Mouse (Mus musculus): ENCODE results near the gene Opcml. TPM values are rescaled to one million over a fixed set of nuclear protein-coding genes. Genes with fewer than 3 reads are reported as not detected.

Opcml gene
- polyA plus RNA-seq, 1 experiment from 2014 or later = not detected

GRCm38 (mm10) chr9:28225824-28226569 lies 435.4 kb downstream of the Opcml start:
- DNase-seq (ENCODE audit: low read depth, low spot score) (no peak), ATAC-seq (no peak)
- ChIA-PET POLR2A (no interaction called here), CTCF (no interaction called here)
- TF ChIP-seq CTCF (IDR thresholded peaks at IDR 0.05) = no peak
- H3K27me3 ChIP-seq = peaks cover 49% of the 10 kb centered on the region
- in situ Hi-C loops (cut with MboI; ENCODE audit: low pct_unique_long_range_greater_than_20kb) = no loop called here

DNA sequence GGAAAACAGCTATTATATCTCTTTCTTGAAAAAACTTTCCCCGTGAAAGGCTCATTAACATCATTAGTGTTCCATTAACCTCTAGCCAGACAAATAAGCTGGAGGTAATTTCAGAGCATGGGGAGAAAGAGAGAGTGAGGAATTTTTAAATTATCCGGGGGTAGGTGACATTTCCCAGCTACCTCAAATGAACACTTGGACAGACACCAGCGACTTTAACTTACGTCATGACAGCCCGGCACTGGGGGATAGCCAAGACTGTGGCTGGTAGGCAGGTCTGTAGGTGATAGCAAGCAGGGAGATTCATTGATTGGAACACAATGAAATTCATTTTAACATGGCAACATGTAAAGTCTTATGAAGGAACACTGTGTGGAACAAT lies 436.0 kb downstream of the Opcml start:
- POLR2A ChIA-PET = interaction anchor here (0.6 kb wide), 1 partner anchor 321 kb away, joined by 3 read pairs; no protein-coding TSS in a partner anchor
- ATAC-seq = no peak
- no peak for DNase-seq (ENCODE audit: low read depth, low spot score)
- TF ChIP-seq CTCF (IDR thresholded peaks at IDR 0.05) = no peak
- in situ Hi-C loops (cut with MboI; ENCODE audit: low pct_unique_long_range_greater_than_20kb) = no loop called here
- peaks cover 49% of the 10 kb centered on the region for H3K27me3 ChIP-seq
- CTCF ChIA-PET = no interaction called here

- in situ Hi-C loops (cut with MboI; ENCODE audit: low pct_unique_long_range_greater_than_20kb) = no loop called here
- H3K27me3 ChIP-seq = peaks cover 46% of the 10 kb centered on the region
- ATAC-seq = no peak
- CTCF ChIA-PET = no interaction called here
- no peak for DNase-seq (ENCODE audit: low read depth, low spot score)
- TF ChIP-seq CTCF (IDR thresholded peaks at IDR 0.05) = no peak
- POLR2A ChIA-PET = no interaction called here
Observed at GRCm38 (mm10) chr9:28238450-28238849, 447.9 kb downstream of the Opcml start.

DNA sequence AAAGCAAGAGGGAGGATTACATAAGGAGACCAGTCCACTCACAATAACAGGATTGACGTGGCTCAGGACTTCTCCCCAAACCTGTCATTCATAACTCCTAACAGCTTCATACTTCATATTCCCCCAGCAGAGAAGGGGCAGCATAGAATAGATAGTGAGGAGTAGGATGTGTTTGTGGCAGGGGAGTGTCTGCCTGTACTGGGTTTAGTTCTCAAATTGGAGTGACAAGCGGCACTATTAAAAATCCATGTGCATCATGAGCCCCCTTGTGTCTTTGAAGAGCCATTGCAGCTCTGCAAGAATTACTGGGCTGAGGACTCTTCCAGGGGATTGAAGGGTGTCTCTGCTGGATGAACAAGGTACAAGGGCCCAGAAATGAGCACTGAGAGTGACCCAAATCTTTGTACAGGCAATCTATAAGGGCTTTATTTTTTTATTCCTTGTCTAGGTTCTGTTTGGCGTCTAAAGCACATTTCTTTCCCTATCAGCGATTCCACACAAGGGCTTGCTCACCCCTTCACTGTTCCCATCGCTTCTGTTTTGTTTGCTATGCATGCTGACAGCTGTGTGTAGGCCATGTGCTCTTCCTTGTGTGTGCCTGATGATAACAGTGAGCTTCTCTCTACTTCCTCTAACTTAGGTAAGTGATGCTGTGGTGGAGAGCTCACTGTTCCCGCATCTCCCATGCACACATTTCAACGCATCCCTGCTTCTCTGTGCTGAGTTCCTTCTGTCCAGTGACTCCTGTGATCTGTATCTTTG lies 457.3 kb downstream of the Opcml start:
- DNase-seq (ENCODE audit: low read depth, low spot score) (no peak), ATAC-seq (no peak)
- in situ Hi-C loops (cut with MboI; ENCODE audit: low pct_unique_long_range_greater_than_20kb) = loop anchor here (5.0 kb wide), 1 partner anchor 836 kb away; no protein-coding TSS in a partner anchor
- H3K27me3 ChIP-seq = peaks cover 27% of the 10 kb centered on the region
- ChIA-PET POLR2A (no interaction called here), CTCF (interaction anchor here (1.0 to 2.7 kb wide), 3 partner anchors 10 to 836 kb away, joined by 3 to 11 read pairs (median 4); no protein-coding TSS in a partner anchor)
- peak; percentile 69 for TF ChIP-seq CTCF (IDR thresholded peaks at IDR 0.05)

DNA sequence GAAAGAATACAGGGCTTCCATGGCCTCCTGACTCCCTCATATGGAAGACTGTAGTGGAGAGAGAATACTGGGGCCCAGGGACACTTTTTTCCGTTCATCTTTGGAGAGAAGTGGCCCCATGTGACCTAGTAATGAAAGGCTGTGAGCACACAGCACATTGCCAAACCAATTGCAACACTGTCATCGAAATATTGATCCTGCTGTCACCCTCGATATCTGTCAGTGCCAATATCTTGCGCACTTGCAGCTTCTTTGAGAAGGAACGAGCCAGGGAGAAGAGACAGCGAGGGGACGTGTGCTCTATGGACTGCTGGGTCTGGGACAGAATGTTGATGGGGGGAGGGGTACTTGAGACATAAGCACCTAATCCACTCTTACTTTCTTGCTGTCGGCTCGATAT lies 460.8 kb downstream of the Opcml start:
- POLR2A ChIA-PET = no interaction called here
- in situ Hi-C loops (cut with MboI; ENCODE audit: low pct_unique_long_range_greater_than_20kb) = no loop called here
- TF ChIP-seq CTCF (IDR thresholded peaks at IDR 0.05) = no peak
- CTCF ChIA-PET = no interaction called here
- peaks cover 31% of the 10 kb centered on the region for H3K27me3 ChIP-seq
- ATAC-seq (no peak), DNase-seq (ENCODE audit: low read depth, low spot score) (no peak)

DNA sequence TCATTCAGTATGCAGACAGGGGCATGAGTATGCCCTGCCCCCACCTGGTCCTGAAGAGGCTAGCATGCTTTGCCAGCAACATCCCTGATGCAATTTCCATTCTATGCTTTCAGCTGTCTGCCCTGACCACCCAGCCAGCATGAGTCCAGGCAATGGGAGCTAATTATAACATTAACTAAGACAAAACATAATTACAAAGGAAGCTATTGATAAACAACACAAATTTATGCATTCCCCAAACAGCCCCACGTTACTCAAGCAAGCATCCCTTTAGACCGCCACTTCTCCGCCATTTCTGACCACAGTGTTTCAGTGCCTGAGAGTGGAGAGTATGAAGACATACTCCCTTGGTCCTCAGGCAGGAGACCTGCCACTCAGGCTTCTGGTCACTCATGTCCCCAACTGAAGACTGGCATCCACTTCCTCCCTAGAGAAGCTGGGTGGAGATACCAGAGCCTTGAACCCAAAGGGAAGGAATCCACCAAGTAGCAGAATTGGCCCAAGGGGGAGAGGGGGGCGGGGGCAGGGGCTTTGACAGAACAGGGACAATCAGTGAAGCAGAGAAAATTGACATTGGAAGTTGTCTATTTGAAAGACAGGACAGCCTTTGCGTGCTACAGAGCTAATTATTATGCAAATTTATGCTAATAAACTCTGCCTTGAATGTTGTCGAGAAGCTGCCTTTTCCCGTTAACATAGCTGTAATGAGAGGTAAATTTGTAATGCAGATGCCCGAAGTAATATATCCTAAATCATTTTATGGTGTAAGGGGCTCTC lies 464.7 kb downstream of the Opcml start:
- ATAC-seq (no peak), DNase-seq (ENCODE audit: low read depth, low spot score) (no peak)
- H3K27me3 ChIP-seq = peaks cover 35% of the 10 kb centered on the region
- CTCF ChIA-PET = interaction anchor here (1.2 kb wide), 2 partner anchors 15 to 1388 kb away, joined by 3 read pairs; no protein-coding TSS in a partner anchor
- TF ChIP-seq CTCF (IDR thresholded peaks at IDR 0.05) = no peak
- in situ Hi-C loops (cut with MboI; ENCODE audit: low pct_unique_long_range_greater_than_20kb) = no loop called here
- POLR2A ChIA-PET = no interaction called here

DNA sequence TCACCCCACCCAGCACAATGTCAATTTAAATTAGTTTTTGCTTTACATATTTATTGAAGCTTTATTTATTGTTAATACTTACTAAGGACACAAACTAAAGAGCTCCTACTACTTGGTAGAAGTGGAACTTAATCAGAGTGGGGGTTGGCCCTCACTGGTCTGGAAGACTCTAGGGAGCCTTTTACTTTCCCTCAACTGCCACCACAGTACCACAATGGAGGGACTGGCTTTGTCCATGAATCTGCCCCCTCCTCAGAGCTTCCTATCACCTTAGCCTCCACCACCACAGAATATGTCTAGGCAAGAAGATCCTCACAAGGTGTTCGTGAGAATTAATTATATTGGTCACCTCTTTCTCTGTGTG lies 465.3 kb downstream of the Opcml start:
- no peak for TF ChIP-seq CTCF (IDR thresholded peaks at IDR 0.05)
- ATAC-seq (no peak), DNase-seq (ENCODE audit: low read depth, low spot score) (no peak)
- H3K27me3 ChIP-seq = peaks cover 33% of the 10 kb centered on the region
- POLR2A ChIA-PET = no interaction called here
- CTCF ChIA-PET = interaction anchor here (1.2 kb wide), 1 partner anchor 1387 kb away, joined by 3 read pairs; no protein-coding TSS in a partner anchor
- in situ Hi-C loops (cut with MboI; ENCODE audit: low pct_unique_long_range_greater_than_20kb) = no loop called here

- in situ Hi-C loops (cut with MboI; ENCODE audit: low pct_unique_long_range_greater_than_20kb) = loop anchor here (5.0 to 10.0 kb wide), 2 partner anchors 1194 to 1391 kb away; no protein-coding TSS in a partner anchor
- peak; percentile 76 for TF ChIP-seq CTCF (IDR thresholded peaks at IDR 0.05)
- no peak for DNase-seq (ENCODE audit: low read depth, low spot score)
- no peak for ATAC-seq
- POLR2A ChIA-PET = no interaction called here
- CTCF ChIA-PET = interaction anchor here (0.7 to 1.3 kb wide), 4 partner anchors 490 to 1383 kb away, joined by 3 read pairs; no protein-coding TSS in a partner anchor
- peaks cover 25% of the 10 kb centered on the region for H3K27me3 ChIP-seq
Observed at GRCm38 (mm10) chr9:28261078-28261753, 470.6 kb downstream of the Opcml start.

- TF ChIP-seq CTCF (IDR thresholded peaks at IDR 0.05) = no peak
- CTCF ChIA-PET = interaction anchor here (0.7 to 1.3 kb wide), 3 partner anchors 490 to 1382 kb away, joined by 3 read pairs; no protein-coding TSS in a partner anchor
- POLR2A ChIA-PET = no interaction called here
- in situ Hi-C loops (cut with MboI; ENCODE audit: low pct_unique_long_range_greater_than_20kb) = loop anchor here (5.0 to 10.0 kb wide), 2 partner anchors 1193 to 1390 kb away; no protein-coding TSS in a partner anchor
- H3K27me3 ChIP-seq = peaks cover 25% of the 10 kb centered on the region
- ATAC-seq (no peak), DNase-seq (ENCODE audit: low read depth, low spot score) (no peak)
Observed at GRCm38 (mm10) chr9:28262021-28262420, 471.4 kb downstream of the Opcml start.

GRCm38 (mm10) chr9:28262896-28263295 lies 472.3 kb downstream of the Opcml start:
- TF ChIP-seq CTCF (IDR thresholded peaks at IDR 0.05) = no peak
- POLR2A ChIA-PET = interaction anchor here (0.6 kb wide), 1 partner anchor 992 kb away, joined by 3 read pairs; no protein-coding TSS in a partner anchor
- in situ Hi-C loops (cut with MboI; ENCODE audit: low pct_unique_long_range_greater_than_20kb) = loop anchor here (5.0 to 10.0 kb wide), 2 partner anchors 1192 to 1389 kb away; no protein-coding TSS in a partner anchor

More at GRCm38 (mm10) chr9:28262896-28263295, 472.3 kb downstream of the Opcml start:
- DNase-seq (ENCODE audit: low read depth, low spot score) (no peak), ATAC-seq (no peak)
- peaks cover 25% of the 10 kb centered on the region for H3K27me3 ChIP-seq
- CTCF ChIA-PET = no interaction called here

Measured in Patski (cell line).